Mouse (Mus musculus): ENCODE results near the gene Mrps5.

- TF ChIP-seq TAL1 (IDR thresholded peaks at IDR 0.05; ENCODE audit: low read length) = no peak
- TF ChIP-seq GATA1 (IDR thresholded peaks at IDR 0.05; ENCODE audit: low read length) = no peak
Observed at GRCm38 (mm10) chr2:127549711-127550110, 37.3 kb upstream of the Mrps5 start.
